Mouse (Mus musculus) T-helper 17 cell (primary cell): ENCODE measurements around the gene Slc36a1.

ENCODE experiments used
- in situ Hi-C, 2 experiments: fragments of 300-600 bp; cut with MboI, MseI; formaldehyde crosslinking; loops; 1 replicate in 1 of 2; 2 replicates in 1 of 2; pipeline ENCODE4 v1.15.1; 2025; ENCODE audit warnings: high pct_unique_total_duplicates in 2 of 2

Gene Slc36a1

DNA sequence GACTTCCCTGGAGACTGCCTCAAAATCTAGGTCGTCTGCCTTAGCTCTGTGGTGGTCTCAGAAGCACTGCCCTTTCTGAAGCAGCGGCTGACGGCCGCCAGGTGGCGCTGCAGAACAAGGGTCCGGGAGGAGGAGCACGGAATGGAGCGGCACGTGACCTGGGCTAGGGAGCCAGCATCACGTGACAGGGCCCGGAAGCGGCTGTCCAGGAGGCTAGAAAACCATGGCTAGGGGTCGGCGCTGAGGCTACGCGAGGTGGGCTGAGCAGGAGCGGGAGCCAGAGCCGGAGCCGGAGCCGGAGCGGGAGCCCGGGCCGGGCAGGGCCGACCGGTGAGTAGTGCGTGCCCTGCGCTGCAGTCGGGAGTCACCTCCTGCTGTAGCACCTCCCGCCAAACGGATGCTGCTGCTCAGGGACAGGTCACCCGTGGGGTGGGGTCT is at the start of gene Slc36a1:
TSS of gene Slc36a1 (plus strand) at position 192 of the 438 bp plus-strand sequence.
- in situ Hi-C loops, result loop anchor here (5.0 kb wide), 1 partner anchor 33 kb away; no protein-coding TSS in a partner anchor

DNA sequence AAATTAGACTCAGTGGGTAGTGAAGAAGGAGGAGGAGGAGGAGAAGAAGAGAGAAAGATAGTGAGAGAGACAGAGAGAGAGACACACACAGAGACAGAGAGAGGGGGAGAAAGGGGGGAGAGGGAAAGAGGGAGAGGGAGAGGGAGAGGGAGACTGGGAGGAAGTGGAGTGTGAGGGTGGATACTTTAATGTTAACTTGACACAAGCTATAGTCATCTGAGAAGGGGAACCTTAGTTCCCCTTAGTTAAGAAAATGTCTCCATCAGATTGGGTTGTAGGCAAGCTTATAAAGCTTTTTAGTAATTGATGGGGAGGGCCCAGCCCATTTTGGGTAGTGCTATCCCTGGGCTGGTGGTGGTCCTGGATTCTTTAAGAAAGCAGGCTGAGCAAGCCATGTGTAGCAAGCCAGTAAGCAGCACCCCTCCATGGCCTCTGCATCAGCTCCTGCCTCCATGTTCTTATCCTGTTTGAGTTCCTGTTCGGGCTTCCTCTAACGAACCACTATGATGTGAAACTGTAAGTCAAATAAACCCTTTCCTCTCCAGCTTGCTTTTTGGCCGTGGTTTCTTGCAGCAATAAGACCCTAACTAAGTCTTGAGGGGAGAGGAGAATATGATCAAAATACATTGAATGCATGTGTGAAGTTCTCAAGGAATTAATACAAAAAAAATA is 49.6 kb upstream of the Slc36a1 start:
- in situ Hi-C loops, result loop anchor here (5.0 kb wide), 3 partner anchors 52 to 112 kb away; no protein-coding TSS in a partner anchor

DNA sequence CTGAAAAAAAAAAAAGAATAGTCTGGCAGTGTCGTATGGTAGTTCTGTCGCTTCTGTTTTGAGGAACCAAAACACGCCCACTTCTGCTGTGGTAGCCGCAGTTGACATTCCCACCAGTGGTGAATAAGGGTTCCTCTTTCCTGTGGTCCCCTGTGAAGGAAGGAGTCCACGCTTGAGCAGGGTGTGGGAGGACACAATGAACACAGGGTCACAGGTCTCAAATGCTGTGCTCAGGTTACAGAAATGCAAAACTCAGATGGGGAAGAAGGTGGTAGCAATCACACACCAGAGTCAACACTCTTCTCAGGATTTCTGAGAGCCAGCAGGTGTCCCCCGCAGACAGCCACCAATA is 49.1 kb upstream of the Slc36a1 start:
- in situ Hi-C loops, result loop anchor here (5.0 kb wide), 3 partner anchors 53 to 113 kb away; no protein-coding TSS in a partner anchor

DNA sequence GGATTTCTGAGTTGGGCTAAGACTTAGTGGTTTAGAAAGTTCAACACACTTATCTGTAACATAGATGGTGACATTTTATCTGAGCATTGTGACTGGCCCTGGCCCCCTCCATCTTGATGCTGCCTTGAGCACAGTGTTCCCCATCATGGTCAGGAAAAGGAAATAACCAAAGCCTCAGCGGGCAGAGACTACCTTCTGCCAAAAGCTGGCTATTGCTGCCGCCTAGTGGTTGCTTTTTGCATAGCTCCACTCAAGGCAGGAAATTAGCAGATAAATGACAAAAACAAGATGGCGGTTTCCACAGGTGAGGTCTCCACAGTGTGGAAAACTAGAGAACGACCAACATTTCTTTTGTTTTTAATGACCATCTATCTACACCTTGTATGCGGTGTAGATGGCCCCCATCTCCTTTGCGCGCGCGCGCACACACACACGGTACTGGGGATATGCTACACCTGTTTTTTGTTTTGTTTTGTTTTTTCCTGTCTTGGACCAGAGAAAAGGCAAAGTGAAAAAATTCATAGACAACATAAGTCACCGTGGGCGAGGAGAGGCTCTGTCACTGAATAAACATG is 45.3 kb upstream of the Slc36a1 start:
- in situ Hi-C loops, result loop anchor here (5.0 kb wide), 3 partner anchors 57 to 117 kb away; no protein-coding TSS in a partner anchor

DNA sequence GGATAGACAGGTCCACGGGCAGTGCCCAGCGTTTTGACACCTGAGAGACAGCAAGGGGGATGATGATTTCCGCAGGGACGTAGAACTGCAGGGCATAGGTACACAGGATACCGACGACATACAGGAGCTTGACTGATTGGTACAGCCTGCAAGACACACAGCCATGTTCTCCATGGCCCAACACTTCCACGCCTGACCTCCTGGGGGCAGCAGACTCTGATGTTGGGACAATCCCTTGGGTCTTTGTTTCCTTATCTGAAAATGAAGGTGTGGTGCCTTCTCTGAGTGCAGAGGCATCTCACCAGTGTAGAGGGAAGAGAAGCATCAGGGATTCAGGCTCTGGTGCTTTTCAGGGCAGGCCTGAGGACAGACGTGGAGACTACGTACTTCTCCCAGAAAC is 41.5 kb upstream of the Slc36a1 start:
- in situ Hi-C loops, result loop anchor here in 1 of 2 experiments (5.0 kb wide), 2 partner anchors 75 to 275 kb away; no protein-coding TSS in a partner anchor

DNA sequence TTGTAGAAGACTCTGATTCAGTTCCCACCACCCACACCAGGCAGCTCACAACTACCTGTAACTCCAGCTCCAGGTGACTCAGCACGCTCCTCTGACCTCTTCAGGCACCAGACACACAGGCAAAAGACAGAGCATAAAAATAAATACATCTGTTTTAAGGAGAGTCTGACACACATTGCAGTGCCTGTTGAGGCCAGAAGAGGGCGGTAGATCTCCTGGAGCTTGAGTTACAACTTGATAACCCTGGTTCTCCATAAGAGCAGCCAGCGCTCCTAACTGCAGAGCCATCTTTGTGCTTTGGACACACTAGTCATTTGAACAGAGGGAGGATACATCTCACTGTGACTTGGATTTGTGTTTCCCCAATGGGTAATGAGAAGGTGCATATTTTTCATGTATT is 39.4 kb upstream of the Slc36a1 start:
- in situ Hi-C loops, result loop anchor here in 1 of 2 experiments (5.0 kb wide), 2 partner anchors 73 to 277 kb away; no protein-coding TSS in a partner anchor

DNA sequence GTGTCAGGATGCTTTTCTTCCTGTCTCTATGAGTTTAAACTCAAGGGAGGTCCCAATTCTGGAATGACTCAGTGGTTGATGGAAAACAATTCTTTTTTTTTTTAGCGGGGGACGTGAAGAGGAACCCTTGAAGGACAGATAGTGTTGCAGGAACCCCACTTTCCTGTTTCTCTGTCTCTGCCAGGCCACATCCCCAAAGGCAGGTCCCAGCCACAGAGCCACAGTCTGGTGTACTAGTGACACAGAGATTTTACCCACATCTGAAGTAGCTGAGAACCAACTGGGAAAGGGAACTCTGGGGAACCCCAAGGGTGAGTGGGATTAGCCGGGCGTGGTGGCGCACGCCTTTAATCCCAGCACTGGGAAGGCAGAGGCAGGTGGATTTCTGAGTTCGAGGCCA is 38.4 kb upstream of the Slc36a1 start:
- in situ Hi-C loops, result no loop called here

DNA sequence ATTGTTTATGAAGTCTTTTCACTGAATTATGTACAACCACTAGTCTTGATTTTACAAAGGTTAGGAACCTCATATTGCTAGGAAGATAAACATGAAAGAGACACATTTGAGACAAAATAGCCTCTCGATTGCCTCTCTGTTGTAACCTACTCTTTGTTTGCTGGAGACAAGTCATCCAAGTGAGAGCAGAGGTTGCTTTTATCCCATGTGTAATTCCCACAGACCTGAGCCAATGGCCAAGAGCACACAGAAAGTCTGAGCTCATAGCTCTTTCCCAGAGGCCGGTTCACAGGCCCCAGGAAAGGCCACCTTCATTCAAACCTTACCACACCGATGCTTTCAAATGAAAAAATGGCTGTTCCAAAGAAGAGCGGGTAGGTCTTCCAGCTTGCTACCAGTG is 35.6 kb upstream of the Slc36a1 start:
- in situ Hi-C loops, result no loop called here

DNA sequence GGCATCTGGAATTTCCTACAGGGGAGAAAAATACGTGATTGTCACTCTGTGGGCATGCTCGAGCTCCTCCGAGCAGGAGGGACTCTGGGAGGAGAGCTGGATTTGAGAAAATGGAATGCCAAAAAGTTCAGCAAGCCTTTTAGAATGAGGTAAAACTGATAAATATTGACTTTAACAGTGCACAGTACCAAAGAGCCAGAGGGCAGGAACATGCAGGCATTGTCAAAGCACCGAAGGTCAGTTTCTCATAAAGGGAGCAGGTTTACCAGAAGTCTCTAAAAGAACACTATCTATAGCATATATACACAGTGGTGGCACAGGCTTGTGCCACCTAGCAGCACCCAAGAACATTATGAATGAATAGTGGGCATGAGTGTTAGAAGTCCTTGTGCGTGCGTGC is 35.2 kb upstream of the Slc36a1 start:
- in situ Hi-C loops, result no loop called here

DNA sequence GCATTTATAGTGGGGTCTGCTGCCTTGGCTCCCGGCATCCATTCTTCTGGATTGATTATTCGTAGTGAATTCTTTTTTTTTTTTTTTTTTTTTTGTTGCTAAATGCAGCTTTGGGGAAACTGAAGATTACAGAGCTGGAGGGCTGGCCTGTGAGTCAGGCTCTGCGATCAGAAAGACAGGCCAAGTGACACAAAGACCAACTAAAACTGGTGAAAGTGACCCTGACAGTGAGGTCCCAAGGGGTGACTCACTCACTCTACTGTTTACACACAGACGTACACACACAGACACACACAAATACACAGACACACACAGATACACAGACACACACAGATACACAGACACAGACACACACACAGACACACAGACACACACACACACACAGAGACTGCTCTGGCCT is 33.6 kb upstream of the Slc36a1 start:
- in situ Hi-C loops, result no loop called here

DNA sequence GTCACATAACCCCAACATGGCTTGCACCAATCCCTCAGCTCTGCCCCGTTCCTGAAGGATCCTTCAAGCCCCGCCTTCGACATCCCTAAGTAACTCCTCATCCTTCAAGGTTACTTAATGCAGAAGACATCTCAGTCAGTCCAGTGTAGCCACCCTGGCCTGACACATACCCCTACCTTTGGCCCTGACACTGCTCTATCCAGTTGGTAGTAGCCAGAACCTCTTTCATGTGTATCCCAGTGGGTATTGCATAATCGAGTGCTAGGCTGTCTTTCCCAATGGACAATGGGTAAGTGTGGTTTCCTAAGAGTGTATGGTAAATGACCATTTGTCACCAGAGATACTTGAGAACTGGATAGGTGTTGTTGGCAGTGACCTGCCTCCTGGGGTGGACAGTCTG is 25.3 kb upstream of the Slc36a1 start:
- in situ Hi-C loops, result loop anchor here in 1 of 2 experiments (25.0 kb wide), 1 partner anchor 208 kb away; no protein-coding TSS in a partner anchor

DNA sequence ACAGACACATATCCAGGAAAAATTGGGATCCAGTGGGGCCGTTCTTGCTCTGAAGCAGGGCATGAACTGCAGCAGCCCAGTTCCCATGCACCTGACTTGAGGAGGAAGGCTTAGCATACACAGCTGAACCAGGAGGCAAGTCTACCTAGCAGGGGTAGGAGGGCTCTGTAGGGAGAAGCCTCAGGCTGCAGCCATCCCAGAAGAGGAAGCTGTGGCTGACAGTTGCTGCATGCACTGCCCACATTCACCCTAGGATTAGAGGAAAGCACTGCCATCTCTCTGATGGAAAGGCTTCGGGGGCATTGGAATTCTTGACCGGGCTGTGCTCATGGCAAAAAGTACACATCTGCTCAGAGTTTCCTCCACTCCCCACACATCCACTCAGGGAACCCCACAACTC is 24.3 kb upstream of the Slc36a1 start:
- in situ Hi-C loops, result loop anchor here in 1 of 2 experiments (25.0 kb wide), 1 partner anchor 207 kb away; no protein-coding TSS in a partner anchor

DNA sequence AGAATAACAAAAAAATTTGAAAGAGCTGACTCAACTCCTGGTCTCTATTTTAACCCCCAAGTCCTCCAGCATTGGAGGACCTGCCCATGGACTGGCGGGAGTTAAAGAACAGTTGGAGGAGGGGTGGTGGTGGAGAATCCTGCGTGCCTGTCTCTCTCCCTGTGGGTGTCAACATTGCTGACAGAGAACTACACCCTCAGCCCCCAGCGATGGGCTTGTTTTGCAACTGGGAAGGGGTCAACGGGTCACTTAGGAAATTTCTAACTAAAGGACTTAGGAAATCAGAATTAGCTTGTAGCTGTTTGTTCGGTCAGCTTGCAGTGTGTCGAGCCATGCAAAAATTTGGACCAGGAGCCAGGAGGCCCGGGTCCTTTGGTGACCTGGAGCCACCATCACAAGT is 21.0 kb upstream of the Slc36a1 start:
- in situ Hi-C loops, result loop anchor here in 1 of 2 experiments (25.0 kb wide), 1 partner anchor 204 kb away; no protein-coding TSS in a partner anchor

DNA sequence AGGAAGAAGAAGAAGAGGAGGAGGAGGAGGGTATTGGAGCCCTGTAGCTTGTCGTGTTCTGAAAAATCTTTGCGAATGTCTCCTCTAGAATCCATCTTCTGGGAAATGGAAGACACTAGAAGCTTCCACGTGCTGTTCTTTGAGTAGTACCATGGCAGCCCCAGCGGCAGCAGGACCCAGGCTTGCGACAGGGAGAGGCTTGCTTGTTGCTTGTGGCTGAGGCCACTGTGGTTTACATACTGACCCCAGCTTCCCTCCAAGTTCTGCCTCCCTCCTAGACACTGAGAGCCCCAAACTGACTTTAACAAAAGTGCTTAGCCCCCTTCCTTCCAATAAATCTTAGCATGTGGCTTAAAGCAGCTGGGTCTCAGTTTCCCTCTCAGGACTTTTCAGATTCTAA is 19.9 kb upstream of the Slc36a1 start:
- in situ Hi-C loops, result loop anchor here in 1 of 2 experiments (25.0 kb wide), 1 partner anchor 203 kb away; no protein-coding TSS in a partner anchor

DNA sequence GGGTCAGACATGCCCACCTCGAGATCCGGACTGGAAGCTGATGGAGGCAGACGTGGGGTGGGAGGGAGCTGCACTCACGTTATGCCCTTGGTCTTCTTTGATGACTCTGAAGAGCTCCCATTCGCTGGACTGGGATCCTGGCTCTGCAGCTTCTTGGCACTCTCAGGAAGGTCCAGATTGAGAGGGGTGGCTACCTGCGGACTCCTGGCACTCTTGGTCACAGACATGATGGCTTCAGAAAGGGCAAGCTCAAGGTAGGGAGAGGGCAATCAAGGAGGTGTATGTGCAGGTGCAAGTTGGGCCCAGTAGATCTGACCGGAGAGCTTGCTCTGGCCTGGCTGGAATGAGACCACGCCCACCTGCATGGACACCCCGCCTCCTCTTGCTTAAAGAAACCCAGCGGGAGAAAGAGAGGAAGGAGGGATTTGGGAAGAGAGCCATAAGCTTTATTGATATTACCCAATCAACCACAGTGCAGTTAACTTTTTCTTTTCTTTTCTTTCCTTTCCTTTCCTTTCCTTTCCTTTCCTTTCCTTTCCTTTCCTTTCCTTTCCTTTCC is 19.3 kb upstream of the Slc36a1 start, which contains the start of gene Slc36a2:
TSS of gene Slc36a2 (minus strand) at position 345 of the 559 bp plus-strand sequence.
- in situ Hi-C loops, result loop anchor here in 1 of 2 experiments (25.0 kb wide), 1 partner anchor 202 kb away; no protein-coding TSS in a partner anchor

DNA sequence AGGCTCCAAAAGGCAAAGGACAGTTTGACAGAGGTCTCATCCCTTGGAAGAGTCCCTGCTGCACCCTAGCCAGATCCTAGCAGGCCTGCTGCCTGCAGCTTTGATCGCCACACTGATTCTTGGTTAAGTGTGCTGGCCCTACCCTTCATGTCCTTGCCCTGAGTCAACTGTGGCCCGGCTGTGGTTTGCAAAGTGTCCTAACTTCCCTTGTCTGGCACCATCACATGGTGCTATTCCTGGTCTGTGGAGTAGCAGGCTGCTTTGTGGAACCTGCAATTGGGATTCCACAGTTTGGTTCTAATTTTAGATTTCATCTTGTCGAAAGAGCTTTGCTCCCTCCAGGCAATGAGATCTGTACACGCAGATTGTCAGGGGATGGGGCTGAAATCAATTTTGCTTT is 16.9 kb upstream of the Slc36a1 start:
- in situ Hi-C loops, result loop anchor here in 1 of 2 experiments (25.0 kb wide), 1 partner anchor 200 kb away; no protein-coding TSS in a partner anchor

DNA sequence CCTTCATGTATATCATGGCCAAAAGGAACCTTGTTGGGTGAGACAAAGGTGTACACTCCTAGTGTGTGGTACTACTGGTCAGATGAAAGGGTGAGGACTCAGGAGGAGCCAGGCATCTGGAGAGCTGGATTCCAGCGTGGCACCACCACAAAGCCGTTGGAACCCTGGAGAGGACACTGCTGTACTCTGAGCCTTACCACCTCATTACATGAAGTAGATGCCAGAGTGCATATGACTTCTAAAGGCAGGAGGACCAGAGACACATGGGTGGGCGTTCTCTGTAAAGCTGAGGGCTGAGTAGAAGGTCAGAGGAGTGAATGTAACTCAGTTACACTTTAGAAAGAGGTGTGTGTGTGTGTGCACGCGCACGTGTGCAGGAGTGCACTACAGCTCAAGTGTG is 16.4 kb upstream of the Slc36a1 start:
- in situ Hi-C loops, result loop anchor here in 1 of 2 experiments (25.0 kb wide), 1 partner anchor 200 kb away; no protein-coding TSS in a partner anchor

DNA sequence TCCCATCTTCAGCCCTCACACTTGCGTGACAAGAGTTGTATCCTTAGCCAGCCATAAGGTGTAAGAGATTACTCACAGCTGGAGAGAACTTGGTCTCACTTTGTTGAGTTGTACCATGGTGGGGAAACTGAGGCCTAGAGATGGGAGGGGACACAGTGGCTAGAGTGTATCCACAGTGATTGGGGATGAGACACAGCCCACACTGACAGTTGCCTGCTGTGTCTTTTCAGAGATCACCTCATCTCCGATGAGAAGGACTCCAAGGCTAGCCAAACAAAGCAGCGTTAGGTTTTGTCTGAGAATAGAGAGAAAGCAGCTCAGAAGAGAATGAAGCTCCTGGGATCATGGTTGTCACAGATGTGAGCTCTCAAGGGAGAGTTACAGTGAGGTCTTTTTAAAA is 13.9 kb upstream of the Slc36a1 start:
- in situ Hi-C loops, result loop anchor here (10.0 to 25.0 kb wide), 2 partner anchors 195 to 197 kb away; no protein-coding TSS in a partner anchor

DNA sequence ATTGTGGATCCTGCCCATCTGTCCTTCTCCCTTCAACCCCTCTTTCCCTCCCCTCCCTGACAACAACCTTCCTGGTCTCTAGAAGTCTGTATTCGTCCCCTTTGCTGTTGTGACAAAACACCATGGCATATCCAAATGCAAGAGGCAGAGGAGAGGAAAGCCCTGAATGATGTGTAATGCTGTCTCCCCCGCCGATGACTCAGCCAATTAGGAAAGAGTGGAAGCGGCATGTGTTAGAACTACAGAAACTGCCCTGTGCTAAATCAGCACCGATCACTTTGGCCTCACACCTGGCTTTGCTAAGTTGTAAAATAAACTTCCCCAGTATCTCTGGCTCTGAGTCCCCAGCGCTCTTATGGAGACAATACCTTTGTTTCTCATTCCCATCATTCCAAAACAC is 7.1 kb upstream of the Slc36a1 start:
- in situ Hi-C loops, result loop anchor here (10.0 to 25.0 kb wide), 2 partner anchors 188 to 190 kb away; no protein-coding TSS in a partner anchor

DNA sequence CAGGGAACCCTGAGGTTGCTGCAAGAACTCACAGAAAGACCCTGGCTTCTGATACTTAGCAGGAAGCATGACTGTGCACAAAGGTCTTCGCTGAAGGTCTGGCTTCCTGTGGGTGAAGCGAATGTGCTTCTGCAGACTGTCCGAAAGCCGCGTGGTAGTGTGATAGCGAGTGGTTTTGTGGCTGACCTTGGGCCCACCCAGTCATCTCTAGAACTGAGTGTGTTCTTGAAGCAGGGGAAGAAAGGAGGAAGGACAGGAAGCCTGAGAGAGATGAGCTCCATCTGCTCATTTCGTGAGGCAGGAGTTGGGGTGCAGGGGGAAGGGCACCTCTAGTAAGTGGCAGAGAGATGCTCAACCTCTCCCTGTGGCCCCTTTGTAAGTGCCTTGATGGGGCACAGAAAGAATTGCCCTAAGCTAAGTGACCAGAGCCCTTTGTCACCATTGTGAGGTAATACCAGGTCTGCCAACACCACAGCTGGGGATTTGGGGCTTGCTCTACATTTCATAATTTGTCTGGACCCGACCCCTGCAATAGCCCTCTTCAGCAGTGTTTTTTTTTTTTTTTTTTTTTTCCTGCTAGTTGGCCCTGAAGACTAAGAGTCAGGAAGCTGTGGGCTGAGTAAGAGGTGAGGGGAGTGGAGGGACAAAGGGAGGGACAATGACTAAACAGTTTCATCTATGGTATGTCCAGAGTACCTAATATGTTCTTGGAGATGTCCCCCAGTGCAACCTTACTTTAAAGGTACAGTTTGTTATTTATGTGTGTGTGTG is 6.2 kb upstream of the Slc36a1 start:
- in situ Hi-C loops, result loop anchor here (10.0 to 25.0 kb wide), 2 partner anchors 187 to 189 kb away; no protein-coding TSS in a partner anchor

DNA sequence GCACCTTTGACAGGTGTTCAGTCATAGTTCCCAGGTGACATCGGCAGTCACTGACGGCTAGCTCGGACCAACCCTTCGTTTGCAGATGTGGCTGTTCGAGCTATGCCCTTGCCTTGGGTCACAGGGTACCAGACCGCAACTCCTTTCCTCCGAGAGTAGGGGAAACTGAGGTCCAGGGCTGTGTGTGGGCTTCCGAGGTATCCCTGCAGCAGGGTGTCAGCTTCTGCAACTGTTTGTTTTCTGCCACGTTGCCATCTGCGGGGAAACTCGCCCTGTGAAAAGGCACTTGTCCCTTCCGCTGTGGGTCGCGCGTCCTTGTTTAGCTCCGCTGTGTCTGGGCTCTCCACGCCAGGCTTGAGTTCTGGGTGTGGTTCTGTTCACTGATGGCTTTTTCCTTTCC is 452 bp downstream of the Slc36a1 start:
- in situ Hi-C loops, result loop anchor here (5.0 kb wide), 1 partner anchor 33 kb away; no protein-coding TSS in a partner anchor
